Mouse (Mus musculus): Measurements from ENCODE around the gene Plekhn1. TPM values are rescaled to one million over a fixed set of nuclear protein-coding genes. Genes with fewer than 3 reads are reported as not detected.

The Plekhn1 gene
- polyA plus RNA-seq, 1 experiment from 2014 or later, result 21.1 TPM

DNA sequence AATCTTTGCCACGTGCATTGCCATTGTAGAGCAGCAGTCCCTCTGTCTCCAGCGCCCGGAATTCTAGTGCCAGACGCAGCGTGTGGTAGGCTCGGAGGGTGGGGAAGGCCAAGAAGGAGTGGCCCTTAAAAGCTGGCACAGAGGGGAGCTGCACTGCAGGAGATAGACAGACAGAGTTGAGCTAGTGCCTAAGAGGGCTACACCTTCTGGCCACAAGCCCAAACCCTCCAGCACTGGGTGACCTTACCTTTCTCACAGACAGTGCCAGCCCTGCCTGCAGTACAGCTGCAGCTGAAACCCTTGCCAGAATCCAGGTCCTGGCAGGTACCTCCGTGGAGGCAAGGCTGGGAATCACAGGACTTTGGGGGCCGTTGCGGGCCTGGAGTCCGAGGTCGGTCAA, 62.8 kb downstream of the Plekhn1 start:
- no peaks in the 10 kb centered on the region for H3K4me1 ChIP-seq
- no peak overlapping the region for H3K4me3 ChIP-seq
- H3K4me2 ChIP-seq, result no peak overlapping the region
- H3K27ac ChIP-seq, result no peak overlapping the region
- WGBS, result 95% methylated on average over 11 of the region's 11 CpGs
- ATAC-seq (ENCODE audit: borderline replicate concordance, extremely low read depth, low FRiP score, low TSS enrichment), result no peak
- H3K9ac ChIP-seq, result no peak overlapping the region
- H3K9me3 ChIP-seq, result no peaks in the 10 kb centered on the region
- peaks cover 98% of the 10 kb centered on the region for H3K36me3 ChIP-seq
- no peaks in the 10 kb centered on the region for H3K27me3 ChIP-seq

Small RNA genes within 50 kb of the gene (microRNA-seq; reads per million reads assigned to microRNA genes)
- 6.7 reads per million, percentile 24 among the genes with 10 or more reads in this experiment for gene Mir7658

Other genes starting within 250 kb of the Plekhn1 start
- gene B3galt6, start 242.2 kb downstream of the Plekhn1 start, polyA plus RNA-seq (2015; fragmentation: Nextera tagmentation; extraction: Ambion mirVana), result 16.4 and 17.0 TPM in 2 replicates
- 156 and 162 TPM in 2 replicates for gene Sdf4, start 242.0 kb downstream of the Plekhn1 start, polyA plus RNA-seq (2015; fragmentation: Nextera tagmentation; extraction: Ambion mirVana)
- 0.39 and 0.42 TPM in 2 replicates for gene Tnfrsf4, start 221.0 kb downstream of the Plekhn1 start, polyA plus RNA-seq (2015; fragmentation: Nextera tagmentation; extraction: Ambion mirVana)
- 1.6 and 2.7 TPM in 2 replicates for gene Tnfrsf18, start 208.7 kb downstream of the Plekhn1 start, polyA plus RNA-seq (2015; fragmentation: Nextera tagmentation; extraction: Ambion mirVana)
- gene Ttll10, start 175.4 kb downstream of the Plekhn1 start, polyA plus RNA-seq (2015; fragmentation: Nextera tagmentation; extraction: Ambion mirVana), result 2.9 TPM in 2 replicates
- gene 9430015G10Rik, start 124.9 kb downstream of the Plekhn1 start, polyA plus RNA-seq (2015; fragmentation: Nextera tagmentation; extraction: Ambion mirVana), result 40.2 and 43.4 TPM in 2 replicates
- 0.15 and 0.29 TPM in 2 replicates for gene Rnf223, start 104.3 kb downstream of the Plekhn1 start, polyA plus RNA-seq (2015; fragmentation: Nextera tagmentation; extraction: Ambion mirVana)
- 75.6 and 77.0 TPM in 2 replicates for gene Agrn, start 37.4 kb downstream of the Plekhn1 start, polyA plus RNA-seq (2015; fragmentation: Nextera tagmentation; extraction: Ambion mirVana)
- 2.1 and 3.1 TPM in 2 replicates for gene Isg15, start 34.0 kb downstream of the Plekhn1 start, polyA plus RNA-seq (2015; fragmentation: Nextera tagmentation; extraction: Ambion mirVana)
- 2.7 and 3.5 TPM in 2 replicates for gene AW011738, start 31.6 kb downstream of the Plekhn1 start, polyA plus RNA-seq (2015; fragmentation: Nextera tagmentation; extraction: Ambion mirVana)
- gene Perm1, start 19.0 kb downstream of the Plekhn1 start, polyA plus RNA-seq (2015; fragmentation: Nextera tagmentation; extraction: Ambion mirVana), result 0.49 and 0.55 TPM in 2 replicates
- gene Noc2l, start 1.2 kb upstream of the Plekhn1 start, polyA plus RNA-seq (2015; fragmentation: Nextera tagmentation; extraction: Ambion mirVana), result 67.3 and 69.2 TPM in 2 replicates
- 0.30 and 0.34 TPM in 2 replicates for gene Samd11, start 20.8 kb upstream of the Plekhn1 start, polyA plus RNA-seq (2015; fragmentation: Nextera tagmentation; extraction: Ambion mirVana)
- gene Vmn2r-ps159, start 96.2 kb upstream of the Plekhn1 start, polyA plus RNA-seq (2015; fragmentation: Nextera tagmentation; extraction: Ambion mirVana), result not detected in 2 replicates

Data from lung, embryonic 15.5 days (tissue).